Mouse (Mus musculus): Measurements from ENCODE around the gene Pcnx4. TPM values are rescaled to one million over a fixed set of nuclear protein-coding genes. Genes with fewer than 3 reads are reported as not detected.

The Pcnx4 gene
- 2.0 and 2.2 TPM in 2 replicates for polyA plus RNA-seq (2015; fragmentation: Nextera tagmentation; extraction: Ambion mirVana)

DNA sequence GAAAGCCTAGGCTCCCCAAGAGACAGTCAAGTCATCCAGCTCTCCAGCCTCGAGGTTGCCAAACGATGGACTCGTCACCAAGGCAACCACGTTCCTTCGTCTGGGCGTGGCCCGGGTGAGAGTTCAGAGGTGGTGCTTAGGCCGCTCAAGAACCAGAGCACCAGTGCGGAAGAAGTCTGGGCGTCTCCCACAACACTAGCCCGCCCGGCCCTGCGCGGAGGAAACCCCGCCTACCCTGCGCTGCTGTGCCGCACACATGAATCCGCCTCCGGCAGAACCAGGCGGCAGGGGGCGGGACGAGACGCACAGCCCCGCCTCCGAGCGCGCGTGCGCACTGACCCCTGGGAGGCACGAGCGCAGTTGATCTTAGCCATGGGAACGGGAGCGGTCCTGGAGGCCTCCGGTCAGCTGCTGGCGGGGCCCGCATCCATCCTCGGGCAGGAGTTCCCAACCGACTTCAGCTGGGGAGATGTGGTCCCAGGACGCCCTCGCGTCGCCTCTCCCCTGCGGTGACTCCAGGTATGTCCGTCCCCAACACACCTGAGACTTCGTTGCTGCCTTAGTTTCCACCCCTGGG is at the start of gene Pcnx4:
Gene Pcnx4 (plus strand): TSS at position 363 of the 577 bp plus-strand sequence.
- H3K4me3 ChIP-seq (ENCODE audit: low read depth, low read length) = peak within 1 kb of the TSS; percentile 78
- H3K9me3 ChIP-seq (replicated peaks; ENCODE audit: control insufficient read depth, low read length) = no peaks in the 10 kb centered on the region
- WGBS (ENCODE audit: insufficient replicate concordance) = under 1% methylated on average over 45 of the region's 45 CpGs
- no peaks in the 10 kb centered on the region for H3K36me3 ChIP-seq (ENCODE audit: control insufficient read depth, insufficient read depth)
- peak; percentile 100 for ATAC-seq (ENCODE audit: low read depth)
- no peaks in the 10 kb centered on the region for H3K27me3 ChIP-seq (ENCODE audit: control insufficient read depth, insufficient read depth, low read depth, low read length)
- peaks cover 8% of the 10 kb centered on the region for H3K4me1 ChIP-seq (ENCODE audit: control insufficient read depth, low read depth, low read length)
- peak within 1 kb of the TSS; percentile 85 for H3K4me2 ChIP-seq (ENCODE audit: low read depth, low read length)
- peak within 1 kb of the TSS; percentile 79 for H3K9ac ChIP-seq (ENCODE audit: low read depth, low read length)
- H3K27ac ChIP-seq (ENCODE audit: low read length) = no peak within 1 kb of the TSS; the same call in 1 of the 2 replicates

GRCm38 (mm10) chr12:72487498-72487897 is 48.7 kb upstream of the Pcnx4 start:
- Histone ChIP-seq H3K4me1 (ENCODE audit: control insufficient read depth, low read depth, low read length) (peaks cover 2% of the 10 kb centered on the region), H3K9ac (ENCODE audit: low read depth, low read length) (no peak overlapping the region), H3K36me3 (ENCODE audit: control insufficient read depth, insufficient read depth) (no peaks in the 10 kb centered on the region), H3K9me3 (replicated peaks; ENCODE audit: control insufficient read depth, low read length) (no peaks in the 10 kb centered on the region), H3K4me2 (ENCODE audit: low read depth, low read length) (no peak overlapping the region), H3K27ac (ENCODE audit: low read length) (no peak overlapping the region), H3K4me3 (ENCODE audit: low read depth, low read length) (no peak overlapping the region), H3K27me3 (ENCODE audit: control insufficient read depth, insufficient read depth, low read depth, low read length) (no peaks in the 10 kb centered on the region)
- no peak for ATAC-seq (ENCODE audit: low read depth)
- 29% methylated on average over 3 of the region's 3 CpGs for WGBS (ENCODE audit: insufficient replicate concordance)

- H3K36me3 ChIP-seq (ENCODE audit: control insufficient read depth, insufficient read depth) = no peaks in the 10 kb centered on the region
- H3K4me3 ChIP-seq (ENCODE audit: low read depth, low read length) = no peak overlapping the region
- peak; percentile 88 for ATAC-seq (ENCODE audit: low read depth)
- no peaks in the 10 kb centered on the region for H3K27me3 ChIP-seq (ENCODE audit: control insufficient read depth, insufficient read depth, low read depth, low read length)
- no peak overlapping the region for H3K4me2 ChIP-seq (ENCODE audit: low read depth, low read length)
- peak overlapping the region; percentile 62 for H3K27ac ChIP-seq (ENCODE audit: low read length)
- peaks cover 2% of the 10 kb centered on the region for H3K4me1 ChIP-seq (ENCODE audit: control insufficient read depth, low read depth, low read length)
- no peaks in the 10 kb centered on the region for H3K9me3 ChIP-seq (replicated peaks; ENCODE audit: control insufficient read depth, low read length)
- H3K9ac ChIP-seq (ENCODE audit: low read depth, low read length) = no peak overlapping the region
- 51% methylated on average over 3 of the region's 3 CpGs for WGBS (ENCODE audit: insufficient replicate concordance)
These were observed 46.2 kb upstream of the Pcnx4 start for GRCm38 (mm10) chr12:72489995-72490394.

DNA sequence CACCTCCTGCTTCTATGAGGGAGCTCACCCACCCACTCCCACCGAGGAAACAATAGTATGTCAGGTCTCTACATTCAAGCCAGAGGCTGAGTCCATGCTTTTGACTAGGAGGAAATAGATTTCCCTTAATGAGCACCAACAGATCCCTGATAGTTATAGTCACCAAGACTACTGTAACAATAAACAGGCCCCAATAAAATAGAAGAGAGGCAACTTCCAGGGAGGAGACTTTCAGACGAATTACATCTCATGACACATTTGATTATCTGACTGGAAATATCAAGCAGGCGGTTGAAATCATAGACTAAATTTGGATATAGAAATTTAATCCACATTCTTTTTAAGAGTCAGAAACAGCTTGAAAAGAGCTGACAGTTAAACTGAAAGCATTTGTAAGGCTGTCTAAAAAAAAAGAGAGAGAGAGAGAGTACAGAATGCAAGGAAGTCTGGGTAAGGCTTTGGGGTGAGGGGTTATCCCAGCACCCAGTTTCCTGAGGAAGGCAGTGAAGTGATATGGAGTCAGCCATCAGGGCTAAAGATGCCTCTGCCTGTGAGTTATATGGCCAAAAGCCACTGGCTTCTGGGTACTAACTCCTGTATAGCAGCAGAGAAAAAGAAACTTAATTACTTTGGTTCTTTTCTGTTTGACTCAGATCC is 45.0 kb upstream of the Pcnx4 start:
- no peak overlapping the region for H3K4me3 ChIP-seq (ENCODE audit: low read depth, low read length)
- H3K36me3 ChIP-seq (ENCODE audit: control insufficient read depth, insufficient read depth) = no peaks in the 10 kb centered on the region
- no peaks in the 10 kb centered on the region for H3K9me3 ChIP-seq (replicated peaks; ENCODE audit: control insufficient read depth, low read length)
- H3K4me2 ChIP-seq (ENCODE audit: low read depth, low read length) = no peak overlapping the region
- H3K9ac ChIP-seq (ENCODE audit: low read depth, low read length) = no peak overlapping the region
- no peak overlapping the region for H3K27ac ChIP-seq (ENCODE audit: low read length)
- H3K4me1 ChIP-seq (ENCODE audit: control insufficient read depth, low read depth, low read length) = peaks cover 2% of the 10 kb centered on the region
- WGBS (ENCODE audit: insufficient replicate concordance) = 39% methylated on average over 3 of the region's 3 CpGs
- H3K27me3 ChIP-seq (ENCODE audit: control insufficient read depth, insufficient read depth, low read depth, low read length) = no peaks in the 10 kb centered on the region
- no peak for ATAC-seq (ENCODE audit: low read depth)

GRCm38 (mm10) chr12:72496866-72497600 is 39.1 kb upstream of the Pcnx4 start:
- Histone ChIP-seq H3K27ac (ENCODE audit: low read length) (no peak overlapping the region), H3K4me3 (ENCODE audit: low read depth, low read length) (no peak overlapping the region), H3K36me3 (ENCODE audit: control insufficient read depth, insufficient read depth) (no peaks in the 10 kb centered on the region), H3K27me3 (ENCODE audit: control insufficient read depth, insufficient read depth, low read depth, low read length) (no peaks in the 10 kb centered on the region), H3K4me2 (ENCODE audit: low read depth, low read length) (no peak overlapping the region), H3K4me1 (ENCODE audit: control insufficient read depth, low read depth, low read length) (no peaks in the 10 kb centered on the region), H3K9ac (ENCODE audit: low read depth, low read length) (no peak overlapping the region), H3K9me3 (replicated peaks; ENCODE audit: control insufficient read depth, low read length) (no peaks in the 10 kb centered on the region)
- WGBS (ENCODE audit: insufficient replicate concordance) = 63% methylated on average over 12 of the region's 12 CpGs
- no peak for ATAC-seq (ENCODE audit: low read depth)

DNA sequence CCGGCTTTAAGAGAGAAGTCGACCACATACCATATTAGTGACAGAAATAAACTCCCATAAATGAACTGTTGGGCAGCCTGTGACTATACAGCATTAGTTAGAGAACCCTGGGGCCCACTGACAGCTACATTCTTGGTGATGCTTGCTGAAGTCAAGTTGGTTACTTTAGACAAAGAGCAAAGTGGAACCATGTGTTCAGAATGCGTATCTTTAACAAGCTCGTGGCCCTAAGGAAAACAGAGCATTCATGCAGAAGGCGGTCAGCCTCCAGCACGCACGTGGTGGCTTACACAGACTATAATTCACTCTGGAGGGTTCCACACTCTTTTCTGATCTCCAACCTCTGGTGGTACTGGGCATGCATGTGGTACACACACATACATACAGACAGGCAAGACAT is 26.6 kb upstream of the Pcnx4 start:
- Histone ChIP-seq H3K27me3 (ENCODE audit: control insufficient read depth, insufficient read depth, low read depth, low read length) (no peaks in the 10 kb centered on the region), H3K27ac (ENCODE audit: low read length) (no peak overlapping the region), H3K4me1 (ENCODE audit: control insufficient read depth, low read depth, low read length) (no peaks in the 10 kb centered on the region), H3K4me2 (ENCODE audit: low read depth, low read length) (no peak overlapping the region), H3K4me3 (ENCODE audit: low read depth, low read length) (no peak overlapping the region), H3K9me3 (replicated peaks; ENCODE audit: control insufficient read depth, low read length) (no peaks in the 10 kb centered on the region), H3K9ac (ENCODE audit: low read depth, low read length) (no peak overlapping the region), H3K36me3 (ENCODE audit: control insufficient read depth, insufficient read depth) (no peaks in the 10 kb centered on the region)
- 75% methylated on average over 7 of the region's 7 CpGs for WGBS (ENCODE audit: insufficient replicate concordance)
- no peak for ATAC-seq (ENCODE audit: low read depth)

DNA sequence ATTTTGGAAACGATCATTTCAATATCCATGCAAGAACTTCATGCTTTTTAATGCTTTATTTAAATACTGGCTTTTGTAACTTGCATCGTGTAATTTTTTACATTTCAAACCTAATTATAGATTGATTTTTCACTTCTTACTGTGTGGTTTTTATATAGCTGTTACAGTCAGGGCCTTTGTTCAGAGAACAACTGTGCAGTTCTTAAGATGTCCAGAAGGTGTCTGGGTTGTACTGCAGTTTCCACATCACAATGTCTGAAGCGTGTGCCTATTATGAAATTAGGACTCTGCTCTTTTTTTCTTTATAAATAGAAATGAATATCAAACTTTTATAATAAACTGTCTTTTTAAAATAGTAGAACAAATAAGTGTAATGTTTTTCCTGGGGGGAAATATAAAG is 20.7 kb upstream of the Pcnx4 start:
- no peak overlapping the region for H3K4me3 ChIP-seq (ENCODE audit: low read depth, low read length)
- H3K27me3 ChIP-seq (ENCODE audit: control insufficient read depth, insufficient read depth, low read depth, low read length) = no peaks in the 10 kb centered on the region
- ATAC-seq (ENCODE audit: low read depth) = no peak
- WGBS (ENCODE audit: insufficient replicate concordance) = 51% methylated on average over 3 of the region's 3 CpGs
- no peaks in the 10 kb centered on the region for H3K9me3 ChIP-seq (replicated peaks; ENCODE audit: control insufficient read depth, low read length)
- H3K4me1 ChIP-seq (ENCODE audit: control insufficient read depth, low read depth, low read length) = no peaks in the 10 kb centered on the region
- no peaks in the 10 kb centered on the region for H3K36me3 ChIP-seq (ENCODE audit: control insufficient read depth, insufficient read depth)
- no peak overlapping the region for H3K9ac ChIP-seq (ENCODE audit: low read depth, low read length)
- no peak overlapping the region for H3K4me2 ChIP-seq (ENCODE audit: low read depth, low read length)
- no peak overlapping the region for H3K27ac ChIP-seq (ENCODE audit: low read length)

- 77% methylated on average over 12 of the region's 12 CpGs for WGBS (ENCODE audit: insufficient replicate concordance)
- H3K4me1 ChIP-seq (ENCODE audit: control insufficient read depth, low read depth, low read length) = no peaks in the 10 kb centered on the region
- no peaks in the 10 kb centered on the region for H3K36me3 ChIP-seq (ENCODE audit: control insufficient read depth, insufficient read depth)
- H3K27ac ChIP-seq (ENCODE audit: low read length) = no peak overlapping the region
- no peaks in the 10 kb centered on the region for H3K9me3 ChIP-seq (replicated peaks; ENCODE audit: control insufficient read depth, low read length)
- no peak for ATAC-seq (ENCODE audit: low read depth)
- H3K27me3 ChIP-seq (ENCODE audit: control insufficient read depth, insufficient read depth, low read depth, low read length) = no peaks in the 10 kb centered on the region
- no peak overlapping the region for H3K9ac ChIP-seq (ENCODE audit: low read depth, low read length)
- no peak overlapping the region for H3K4me2 ChIP-seq (ENCODE audit: low read depth, low read length)
- H3K4me3 ChIP-seq (ENCODE audit: low read depth, low read length) = no peak overlapping the region
These were observed 18.0 kb upstream of the Pcnx4 start for GRCm38 (mm10) chr12:72518114-72518728.
